Mouse (Mus musculus) neural tube, embryonic 13.5 days (tissue): ENCODE measurements around the gene Plin4. TPM values are rescaled to one million over a fixed set of nuclear protein-coding genes. Genes with fewer than 3 reads are reported as not detected.
"Not testable (repeated sequence)": the region's sequence is repeated elsewhere in the genome, so short reads cannot be mapped to it uniquely, and the experiment has no call there.

ENCODE experiments used
- ATAC-seq: fragments of 200-750 bp; cut with Nextera tagmentation; 2 replicates; pipeline ENCODE4 v1.8.0; 2017; ENCODE audit warnings: low read depth, mild to moderate bottlenecking, moderate TSS enrichment, moderate library complexity
- H3K27ac ChIP-seq: fragments of 300-500 bp; sonication (generic); replicated peaks from 2 replicates; pipeline ENCODE4 v1.5.1; 2015; ENCODE audit warnings: moderate library complexity, mild to moderate bottlenecking, inconsistent platforms
- H3K27me3 ChIP-seq: fragments of 300-500 bp; sonication (generic); 2 replicates; pipeline ENCODE4 v1.6.1; 2015; ENCODE audit warnings: mild to moderate bottlenecking, inconsistent platforms
- H3K36me3 ChIP-seq: fragments of 300-500 bp; sonication (generic); 2 replicates; pipeline ENCODE4 v1.6.1; 2015; ENCODE audit warnings: mild to moderate bottlenecking, inconsistent platforms
- H3K4me1 ChIP-seq: fragments of 300-500 bp; sonication (generic); replicated peaks from 2 replicates; pipeline ENCODE4 v1.6.1; 2015; ENCODE audit warnings: inconsistent platforms
- H3K4me2 ChIP-seq: fragments of 300-500 bp; sonication (generic); 2 replicates; pipeline ENCODE4 v1.6.1; 2015; ENCODE audit warnings: inconsistent platforms, mild to moderate bottlenecking, moderate library complexity
- H3K4me3 ChIP-seq: fragments of 300-500 bp; sonication (generic); 2 replicates; pipeline ENCODE4 v1.5.1; 2015; ENCODE audit warnings: mild to moderate bottlenecking, inconsistent platforms
- H3K9ac ChIP-seq: fragments of 300-500 bp; sonication (generic); 2 replicates; pipeline ENCODE4 v1.6.1; 2015; ENCODE audit warnings: moderate library complexity, mild to moderate bottlenecking, inconsistent platforms
- H3K9me3 ChIP-seq: fragments of 300-500 bp; sonication (generic); 2 replicates; pipeline ENCODE4 v1.6.1; 2016; ENCODE audit warnings: inconsistent platforms
- WGBS: fragments of 180-500 bp; shearing (Covaris S2); methylation state at CpG from one replicate; pipeline ENCODE4 v1.1.7; 2015; 5-methylcytosine and 5-hydroxymethylcytosine counted together
- polyA plus RNA-seq: library from polyadenylated mRNA; unstranded; fragments of >200 nt; fragmentation: Nextera tagmentation; extraction: Ambion mirVana; gene quantifications from 2 replicates; pipeline ENCODE4 v1.2.1, GENCODE M21; 2015

Gene Plin4
- polyA plus RNA-seq, 1 experiment from 2014 or later, result 0.03 TPM

DNA sequence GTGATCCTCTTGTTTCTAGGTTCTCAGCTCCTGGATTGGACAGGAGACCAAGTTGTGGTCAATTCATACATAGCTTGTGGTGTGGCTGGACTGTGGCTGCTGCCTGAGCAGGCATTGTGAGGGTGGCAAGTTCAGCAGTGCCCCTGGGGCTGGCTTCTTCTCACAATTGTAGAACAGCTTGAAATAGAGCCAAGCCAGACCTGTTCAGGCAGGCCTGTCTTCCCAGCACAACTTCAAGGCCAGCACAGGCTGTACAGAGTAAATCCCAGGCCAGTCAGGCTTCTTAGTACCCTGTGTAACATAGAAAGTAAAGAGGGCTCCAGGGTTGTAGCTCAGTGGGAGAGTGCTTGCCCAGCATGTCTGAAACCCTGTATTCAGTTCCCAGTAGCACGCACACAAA is 16.8 kb downstream of the Plin4 start:
- no peak overlapping the region for H3K27ac ChIP-seq
- H3K27me3 ChIP-seq, result no peaks in the 10 kb centered on the region
- H3K9ac ChIP-seq, result peak overlapping the region; percentile 31; the same call in 1 of the 2 replicates
- peaks cover 65% of the 10 kb centered on the region for H3K36me3 ChIP-seq
- H3K9me3 ChIP-seq, result no peaks in the 10 kb centered on the region
- H3K4me1 ChIP-seq, result no peaks in the 10 kb centered on the region
- H3K4me2 ChIP-seq, result no peak overlapping the region
- no peak overlapping the region for H3K4me3 ChIP-seq
- ATAC-seq, result no peak
- WGBS, result 100% methylated on average over 1 of the region's 1 CpGs

DNA sequence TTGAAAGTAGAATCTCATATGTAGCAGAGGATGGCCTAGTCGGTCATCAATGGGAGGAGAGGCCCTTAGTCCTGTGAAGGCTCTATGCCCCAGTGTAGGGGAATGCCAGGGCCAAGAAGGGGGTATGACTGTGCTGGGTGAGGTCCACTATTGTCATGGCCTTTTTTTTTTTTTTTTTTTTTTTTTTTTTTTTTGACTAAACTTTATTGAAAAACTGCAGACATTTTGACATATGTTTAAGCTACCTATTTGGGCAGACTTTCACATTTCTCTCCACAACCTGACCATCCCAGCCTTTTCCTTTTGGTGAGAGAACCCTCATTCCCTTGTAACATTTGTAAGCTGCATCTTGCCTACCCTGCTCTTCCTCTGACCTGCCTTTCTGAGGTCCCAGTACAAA is 17.3 kb downstream of the Plin4 start:
- Histone ChIP-seq H3K27ac (no peak overlapping the region), H3K4me2 (no peak overlapping the region), H3K4me3 (no peak overlapping the region), H3K4me1 (no peaks in the 10 kb centered on the region), H3K27me3 (no peaks in the 10 kb centered on the region), H3K36me3 (peaks cover 63% of the 10 kb centered on the region), H3K9ac (no peak overlapping the region), H3K9me3 (no peaks in the 10 kb centered on the region)
- WGBS, result 87% methylated on average over 1 of the region's 1 CpGs
- ATAC-seq, result no peak

DNA sequence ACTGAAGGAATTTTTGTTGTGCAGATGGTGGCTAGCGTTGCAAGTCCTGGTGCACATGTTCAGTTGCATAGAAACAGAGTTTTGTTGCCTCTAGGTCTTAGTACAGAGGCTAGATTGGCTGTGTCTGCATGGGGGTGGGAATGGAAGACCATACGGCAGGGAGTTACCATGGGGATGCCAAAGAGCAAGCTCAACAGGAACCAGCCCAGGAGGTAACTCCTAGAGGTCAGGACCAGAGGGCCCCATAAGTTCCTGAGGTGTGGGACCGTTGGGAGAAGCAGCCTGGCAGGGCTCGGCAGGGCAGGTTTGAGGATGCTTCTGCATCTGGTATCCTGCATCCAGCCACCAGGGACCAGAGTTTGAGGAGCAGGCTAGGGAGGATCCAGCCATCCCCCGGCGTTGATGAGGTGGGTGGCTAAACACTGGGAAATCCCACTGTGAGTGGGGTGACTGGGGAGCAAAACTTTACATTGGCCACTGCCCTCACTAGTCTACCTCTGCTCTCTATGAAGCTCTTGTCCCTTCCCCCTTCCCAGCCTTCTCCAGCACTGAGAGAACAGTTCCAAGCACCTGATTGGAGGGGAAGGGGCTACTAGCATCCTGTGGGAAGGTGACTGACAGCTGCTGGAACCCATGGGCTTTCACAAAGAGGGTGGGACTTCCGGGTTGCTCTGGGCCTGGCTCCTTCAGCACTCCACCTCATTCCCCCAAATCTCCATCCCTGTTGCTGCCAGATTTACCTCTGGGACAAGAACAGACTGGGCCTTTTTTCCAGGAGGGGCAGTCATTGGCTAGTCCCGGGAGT is 28.6 kb downstream of the Plin4 start:
- Histone ChIP-seq H3K36me3 (peaks cover 34% of the 10 kb centered on the region), H3K4me2 (peak overlapping the region; percentile 100), H3K4me1 (peaks cover 32% of the 10 kb centered on the region), H3K27me3 (no peaks in the 10 kb centered on the region), H3K9ac (peak overlapping the region; percentile 95), H3K9me3 (no peaks in the 10 kb centered on the region), H3K27ac (peak overlapping the region; percentile 52; the same call in 1 of the 2 replicates), H3K4me3 (peak overlapping the region; percentile 84)
- peak; percentile 24 for ATAC-seq
- WGBS, result 9% methylated on average over 8 of the region's 8 CpGs

DNA sequence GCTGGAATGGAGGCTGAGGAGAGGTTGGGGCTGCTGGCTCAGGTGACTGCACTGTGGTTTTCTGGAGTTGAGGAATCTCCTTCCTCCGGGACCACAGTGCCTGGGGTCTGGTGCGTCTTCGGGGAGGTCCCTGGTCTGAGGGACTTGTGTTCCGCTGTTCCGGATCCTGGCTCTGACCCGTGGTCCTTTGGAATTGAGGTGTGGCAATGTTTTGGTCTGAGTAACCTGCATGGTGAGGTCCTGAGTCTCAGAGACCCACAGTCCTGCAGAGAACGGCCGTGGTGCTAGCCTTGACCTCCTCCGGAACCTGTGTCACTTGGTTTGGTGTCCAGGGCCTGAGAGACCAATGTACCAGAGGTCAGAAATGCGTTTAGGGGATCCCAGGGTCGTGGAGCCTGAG is 29.7 kb downstream of the Plin4 start:
- no peaks in the 10 kb centered on the region for H3K27me3 ChIP-seq
- WGBS, result 1% methylated on average over 11 of the region's 11 CpGs
- peak overlapping the region; percentile 84 for H3K4me3 ChIP-seq
- peak overlapping the region; percentile 100 for H3K4me2 ChIP-seq
- peak overlapping the region; percentile 95 for H3K9ac ChIP-seq
- no peak for ATAC-seq
- H3K4me1 ChIP-seq, result peaks cover 40% of the 10 kb centered on the region
- peak overlapping the region; percentile 72 for H3K27ac ChIP-seq
- H3K36me3 ChIP-seq, result peaks cover 27% of the 10 kb centered on the region
- H3K9me3 ChIP-seq, result no peaks in the 10 kb centered on the region

DNA sequence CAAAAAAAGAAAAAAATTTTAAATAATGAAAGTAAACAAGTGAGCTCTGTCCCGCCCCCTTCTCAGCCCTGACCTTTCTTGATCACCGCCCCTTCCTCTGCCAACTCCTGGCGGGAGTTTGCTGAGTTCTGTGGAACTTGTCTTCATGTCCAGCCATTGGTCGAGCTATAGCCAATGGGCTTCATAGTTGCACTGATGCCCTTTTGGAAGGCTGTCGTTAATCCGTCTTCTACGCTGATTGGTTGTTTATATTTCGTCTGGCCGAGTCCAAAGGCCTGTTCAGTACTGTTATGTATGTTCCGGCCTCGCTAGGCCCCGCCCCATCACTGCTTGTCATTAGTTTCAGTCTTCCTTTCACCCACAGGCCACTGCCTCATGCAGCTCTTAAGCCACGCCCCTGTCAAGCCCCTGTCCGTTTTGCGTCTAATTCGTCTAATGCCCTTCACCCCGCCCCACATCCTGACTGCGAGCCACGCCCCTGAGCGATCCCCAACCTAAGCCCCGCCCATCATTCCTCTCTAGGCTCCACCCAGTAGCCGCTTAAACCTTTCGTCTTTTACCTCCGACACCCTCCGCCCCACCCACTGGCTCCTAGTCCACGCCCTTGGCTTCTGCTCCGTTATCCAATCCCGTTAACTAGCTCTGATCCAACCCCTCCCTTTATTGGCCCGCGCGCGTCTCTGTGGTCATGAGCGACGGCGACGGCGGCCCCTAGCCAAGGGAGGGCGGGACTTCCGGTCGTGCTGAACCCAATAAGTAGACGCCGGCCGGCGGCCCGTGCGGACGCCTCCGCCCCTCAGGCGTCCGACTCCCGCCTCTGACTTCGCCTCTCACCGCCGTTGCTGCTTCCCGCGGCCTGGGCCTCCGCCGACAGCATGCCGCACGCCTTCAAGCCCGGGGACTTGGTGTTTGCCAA is 30.5 kb downstream of the Plin4 start, which contains the start of gene Hdgfl2:
Hdgfl2 (plus strand) TSS at position 755 of the 916 bp plus-strand sequence.
- ATAC-seq, result peak; percentile 95
- H3K27ac ChIP-seq, result peak within 1 kb of the TSS; percentile 72
- peak within 1 kb of the TSS; percentile 100 for H3K4me2 ChIP-seq
- H3K4me1 ChIP-seq, result peaks cover 43% of the 10 kb centered on the region
- WGBS, result 0% methylated on average over 60 of the region's 61 CpGs
- no peaks in the 10 kb centered on the region for H3K27me3 ChIP-seq
- peak within 1 kb of the TSS; percentile 95 for H3K9ac ChIP-seq
- H3K9me3 ChIP-seq, result no peaks in the 10 kb centered on the region
- H3K4me3 ChIP-seq, result peak within 1 kb of the TSS; percentile 84
- peaks cover 19% of the 10 kb centered on the region for H3K36me3 ChIP-seq

DNA sequence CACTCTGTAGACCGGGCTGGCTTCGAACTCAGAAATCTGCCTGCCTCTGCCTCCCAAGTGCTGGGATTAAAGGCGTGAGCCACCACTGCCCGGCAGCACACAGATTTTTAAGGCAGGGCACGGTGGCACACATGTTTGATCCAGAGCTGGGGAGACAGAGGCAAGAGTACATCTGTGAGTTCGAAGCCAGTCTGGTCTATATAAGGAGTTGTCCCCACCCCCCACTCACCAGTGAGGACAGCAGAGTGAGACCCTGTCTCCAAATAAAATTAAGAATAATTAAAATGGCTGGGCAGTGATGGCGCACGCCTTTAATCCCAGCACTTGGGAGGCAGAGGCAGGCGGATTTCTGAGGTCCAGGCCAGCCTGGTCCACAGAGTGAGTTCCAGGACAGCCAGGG is 31.2 kb downstream of the Plin4 start:
- H3K9ac ChIP-seq, H3K9me3 ChIP-seq, ATAC-seq, H3K27me3 ChIP-seq: not testable (repeated sequence)
- peaks cover 51% of the 10 kb centered on the region for H3K4me1 ChIP-seq
- peak overlapping the region; percentile 50; the same call in 1 of the 2 replicates for H3K27ac ChIP-seq
- peak overlapping the region; percentile 40 for H3K4me2 ChIP-seq
- H3K36me3 ChIP-seq, result peaks cover 16% of the 10 kb centered on the region
- H3K4me3 ChIP-seq, result peak overlapping the region; percentile 84
- 64% methylated on average over 9 of the region's 9 CpGs for WGBS

DNA sequence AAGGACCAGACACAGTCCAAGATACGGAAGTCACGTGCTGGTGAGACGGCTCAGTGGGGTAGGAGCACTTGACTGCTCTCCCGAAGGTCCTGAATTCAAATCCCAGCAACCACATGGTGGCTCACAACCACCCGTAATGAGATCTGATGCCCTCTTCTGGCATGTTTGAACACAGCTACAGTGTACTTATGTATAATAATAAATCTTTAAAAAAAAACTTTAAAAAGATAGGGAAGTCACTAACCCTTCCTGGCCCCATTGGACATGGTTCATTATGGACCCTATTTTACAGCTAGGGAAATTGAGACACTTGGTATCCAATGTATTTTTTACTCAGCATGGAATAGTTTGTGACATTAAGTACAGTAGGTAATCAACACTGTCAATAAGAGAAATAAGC is 32.1 kb downstream of the Plin4 start:
- Histone ChIP-seq H3K4me1 (peaks cover 44% of the 10 kb centered on the region), H3K27me3 (no peaks in the 10 kb centered on the region), H3K4me2 (no peak overlapping the region), H3K4me3 (no peak overlapping the region), H3K9me3 (no peaks in the 10 kb centered on the region), H3K27ac (no peak overlapping the region), H3K36me3 (peaks cover 16% of the 10 kb centered on the region), H3K9ac (no peak overlapping the region)
- no peak for ATAC-seq
- 92% methylated on average over 5 of the region's 5 CpGs for WGBS

DNA sequence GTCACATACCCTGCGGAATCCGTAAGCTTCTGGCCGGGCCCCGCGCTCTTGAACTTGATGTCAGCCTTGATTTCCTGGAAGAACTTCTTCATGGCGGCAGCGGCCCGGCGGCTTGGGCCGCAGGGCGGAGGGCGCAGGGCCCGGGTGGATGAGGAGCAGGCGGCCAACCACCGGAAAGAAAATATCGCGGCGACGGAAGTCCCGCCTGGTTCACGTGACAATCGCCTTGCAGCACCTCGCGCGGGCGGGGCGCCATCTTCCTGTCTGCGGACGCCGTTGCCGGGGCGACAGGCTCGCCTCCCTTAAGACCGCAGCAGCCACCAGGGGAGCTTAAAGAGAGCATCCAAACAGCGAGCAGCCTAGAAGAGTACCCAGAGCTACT is 34.8 kb downstream of the Plin4 start, which contains the start of gene Ubxn6:
Ubxn6 (minus strand) TSS at position 202 of the 382 bp plus-strand sequence.
- peaks cover 38% of the 10 kb centered on the region for H3K36me3 ChIP-seq
- H3K9me3 ChIP-seq, result no peaks in the 10 kb centered on the region
- peak; percentile 58 for ATAC-seq
- under 1% methylated on average over 35 of the region's 35 CpGs for WGBS
- H3K27ac ChIP-seq, result peak within 1 kb of the TSS; percentile 95
- peak within 1 kb of the TSS; percentile 84 for H3K4me3 ChIP-seq
- peaks cover 18% of the 10 kb centered on the region for H3K4me1 ChIP-seq
- H3K27me3 ChIP-seq, result no peaks in the 10 kb centered on the region
- H3K9ac ChIP-seq, result peak within 1 kb of the TSS; percentile 90
- H3K4me2 ChIP-seq, result peak within 1 kb of the TSS; percentile 82

DNA sequence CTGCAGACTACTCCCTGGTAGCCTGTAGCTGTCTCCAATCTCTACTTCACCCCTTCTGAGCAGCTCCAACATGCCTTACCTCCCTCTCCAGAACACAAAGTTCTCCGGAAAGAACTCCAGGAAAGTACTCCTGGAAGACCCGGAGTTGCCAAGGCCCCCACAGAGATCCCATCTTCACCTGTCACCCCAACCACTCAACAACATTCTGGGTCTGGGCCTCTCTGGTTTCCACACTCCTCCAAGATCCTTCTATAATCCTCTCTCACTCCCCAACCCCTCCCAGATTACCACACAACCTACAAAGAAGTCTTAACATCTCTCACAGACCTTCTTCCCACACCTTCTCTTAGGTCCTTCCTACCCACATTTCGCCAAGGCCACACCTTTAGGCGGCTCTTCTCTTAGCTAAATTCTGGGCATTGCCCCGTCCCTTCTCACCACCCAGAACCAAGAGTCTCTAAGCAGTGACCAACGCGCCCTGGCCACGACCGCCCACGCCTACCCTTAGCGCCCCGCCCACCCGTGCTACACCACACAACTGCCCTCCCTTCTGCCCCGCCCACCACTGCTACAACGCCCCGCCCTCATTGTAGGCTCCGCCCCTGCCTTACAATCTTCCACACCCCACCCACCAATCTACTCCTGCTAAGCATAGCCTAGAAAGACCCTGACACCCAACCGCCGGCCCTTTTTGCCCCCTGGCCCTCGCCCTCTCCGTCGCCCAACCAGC is 35.3 kb downstream of the Plin4 start:
- peak overlapping the region; percentile 84 for H3K4me3 ChIP-seq
- peak overlapping the region; percentile 90 for H3K9ac ChIP-seq
- no peaks in the 10 kb centered on the region for H3K9me3 ChIP-seq
- H3K27ac ChIP-seq, result peak overlapping the region; percentile 95
- peaks cover 43% of the 10 kb centered on the region for H3K36me3 ChIP-seq
- WGBS, result 8% methylated on average over 22 of the region's 22 CpGs
- H3K4me1 ChIP-seq, result peaks cover 18% of the 10 kb centered on the region
- H3K4me2 ChIP-seq, result peak overlapping the region; percentile 82
- peak; percentile 12 for ATAC-seq
- H3K27me3 ChIP-seq, result no peaks in the 10 kb centered on the region

DNA sequence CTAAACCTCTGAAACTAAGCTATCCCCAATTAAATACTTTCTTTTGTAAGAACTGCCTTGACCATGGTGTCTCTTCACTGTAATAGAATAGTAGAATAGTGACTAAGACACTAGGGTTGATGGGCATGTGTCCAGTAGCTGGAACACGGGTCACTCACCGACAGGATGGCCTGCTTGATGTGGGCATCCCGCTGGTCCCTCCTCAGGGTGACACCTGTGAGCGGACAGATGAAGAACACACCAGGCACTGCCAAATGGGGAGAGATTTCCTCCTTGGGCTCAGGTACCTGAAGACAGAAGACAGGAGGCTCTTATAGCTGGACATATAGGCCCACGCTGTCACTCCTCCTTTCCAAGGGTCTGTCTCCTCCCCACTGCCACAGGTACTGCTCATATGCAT is 37.4 kb downstream of the Plin4 start:
- H3K27me3 ChIP-seq, result no peaks in the 10 kb centered on the region
- 91% methylated on average over 5 of the region's 5 CpGs for WGBS
- H3K9me3 ChIP-seq, result no peaks in the 10 kb centered on the region
- no peak overlapping the region for H3K4me3 ChIP-seq
- H3K4me2 ChIP-seq, result no peak overlapping the region
- peaks cover 63% of the 10 kb centered on the region for H3K36me3 ChIP-seq
- no peak overlapping the region for H3K9ac ChIP-seq
- peaks cover 18% of the 10 kb centered on the region for H3K4me1 ChIP-seq
- ATAC-seq, result no peak
- H3K27ac ChIP-seq, result no peak overlapping the region

DNA sequence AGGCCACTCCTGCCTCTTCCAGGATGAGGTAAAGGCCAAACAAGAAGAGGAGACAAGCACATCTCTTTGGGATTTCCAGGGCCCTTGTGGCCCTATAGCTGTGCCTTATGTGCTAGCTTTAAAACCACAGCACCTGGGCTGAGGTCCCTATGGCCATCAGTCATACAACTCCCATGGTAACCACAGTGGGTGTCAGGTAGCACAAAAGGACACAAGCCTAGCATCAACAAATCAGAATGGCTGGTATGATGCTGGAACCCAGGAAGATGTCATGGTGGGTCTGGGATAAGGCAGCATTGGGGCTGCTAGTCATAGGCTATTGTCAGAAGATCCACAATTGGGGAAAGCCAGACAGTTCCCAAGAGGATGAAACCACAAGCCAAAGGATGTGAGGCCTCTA is 38.5 kb downstream of the Plin4 start:
- H3K9me3 ChIP-seq, result no peaks in the 10 kb centered on the region
- no peak overlapping the region for H3K9ac ChIP-seq
- H3K27ac ChIP-seq, result no peak overlapping the region
- no peak for ATAC-seq
- H3K27me3 ChIP-seq, result no peaks in the 10 kb centered on the region
- peaks cover 18% of the 10 kb centered on the region for H3K4me1 ChIP-seq
- H3K4me2 ChIP-seq, result no peak overlapping the region
- H3K36me3 ChIP-seq, result peaks cover 74% of the 10 kb centered on the region
- H3K4me3 ChIP-seq, result no peak overlapping the region
